Mouse (Mus musculus) hindbrain, embryonic 16.5 days (tissue): ENCODE data around the gene AI661453. TPM values are rescaled to one million over a fixed set of nuclear protein-coding genes. Genes with fewer than 3 reads are reported as not detected.

Experiments used
- polyA plus RNA-seq: library from polyadenylated mRNA; unstranded; fragments of >200 nt; fragmentation: Nextera tagmentation; extraction: Ambion mirVana; gene quantifications from 2 replicates; pipeline ENCODE4 v1.2.1, GENCODE M21; 2015

The AI661453 gene
- polyA plus RNA-seq, 1 experiment from 2014 or later = 0.11 TPM

Other genes starting within 250 kb of the AI661453 start
- 67.0 and 72.1 TPM in 2 replicates for gene Mrps10, start 67.7 kb upstream of the AI661453 start, polyA plus RNA-seq
- gene Guca1b, start 51.2 kb upstream of the AI661453 start, polyA plus RNA-seq = 0.45 and 0.81 TPM in 2 replicates
- 0.66 and 0.80 TPM in 2 replicates for gene Guca1a, start 36.0 kb upstream of the AI661453 start, polyA plus RNA-seq
- gene 1700001C19Rik, start 761 bp downstream of the AI661453 start, polyA plus RNA-seq = 0.62 and 1.1 TPM in 2 replicates
- 20.0 and 20.5 TPM in 2 replicates for gene Taf8, start 65.7 kb downstream of the AI661453 start, polyA plus RNA-seq
- 81.7 and 99.9 TPM in 2 replicates for gene Ccnd3, start 68.4 kb downstream of the AI661453 start, polyA plus RNA-seq
- 35.5 and 37.8 TPM in 2 replicates for gene Bysl, start 174.9 kb downstream of the AI661453 start, polyA plus RNA-seq
- gene Med20, start 175.0 kb downstream of the AI661453 start, polyA plus RNA-seq = 43.7 and 45.3 TPM in 2 replicates
- 1.7 and 1.9 TPM in 2 replicates for gene Gm20517, start 175.0 kb downstream of the AI661453 start, polyA plus RNA-seq
- 5.2 TPM in 2 replicates for gene Usp49, start 194.1 kb downstream of the AI661453 start, polyA plus RNA-seq